Mouse (Mus musculus) stomach, postnatal 0 days (tissue): ENCODE measurements around the gene Stx7.

ENCODE experiments used
- CTCF ChIP-seq: IDR thresholded peaks from 2 replicates; pipeline ENCODE4 v1.5.1; 2016; ENCODE audit warnings: antibody characterized with exemption, low read depth, mild to moderate bottlenecking, moderate library complexity
- EP300 ChIP-seq: optimal IDR thresholded peaks from 2 replicates; pipeline ENCODE3; 2016; ENCODE audit warnings: antibody characterized with exemption

- TF ChIP-seq CTCF (no peak), EP300 (no peak)
Observed at GRCm38 (mm10) chr10:24133132-24133531, 16.0 kb upstream of the Stx7 start.
